Mouse (Mus musculus) hindbrain, embryonic 11.5 days (tissue): Measurements from ENCODE around the gene Robo1. TPM values are rescaled to one million over a fixed set of nuclear protein-coding genes. Genes with fewer than 3 reads are reported as not detected.

ENCODE experiments used
- ATAC-seq: fragments of 200-750 bp; cut with Nextera tagmentation; 2 replicates; pipeline ENCODE4 v1.8.0; 2017; ENCODE audit warnings: mild to moderate bottlenecking, moderate TSS enrichment, moderate library complexity; ENCODE audit not compliant: low FRiP score
- DNase-seq: peaks from one replicate; pipeline ENCODE4 v3.0.0-alpha.2; 2015; ENCODE audit warnings: low spot score
- H3K27ac ChIP-seq: fragments of 300-500 bp; sonication (generic); 2 replicates; pipeline ENCODE4 v1.5.1; 2014; ENCODE audit warnings: mild to moderate bottlenecking, low read depth, low read length
- H3K27me3 ChIP-seq: fragments of 300-500 bp; sonication (generic); 2 replicates; pipeline ENCODE4 v1.6.1; 2014; ENCODE audit warnings: mild to moderate bottlenecking, low read length, moderate library complexity, mixed read lengths; ENCODE audit not compliant: control insufficient read depth, insufficient read depth
- H3K36me3 ChIP-seq: fragments of 300-500 bp; sonication (generic); 2 replicates; pipeline ENCODE4 v1.6.1; 2014; ENCODE audit warnings: mild to moderate bottlenecking, low read length, moderate library complexity, mixed read lengths; ENCODE audit not compliant: control insufficient read depth, insufficient read depth
- H3K4me1 ChIP-seq: fragments of 300-500 bp; sonication (generic); replicated peaks from 2 replicates; pipeline ENCODE4 v1.6.1; 2014; ENCODE audit warnings: low read length, mixed read lengths; ENCODE audit not compliant: control insufficient read depth, insufficient read depth
- H3K4me2 ChIP-seq: fragments of 300-500 bp; sonication (generic); replicated peaks from 2 replicates; pipeline ENCODE4 v1.6.1; 2014; ENCODE audit warnings: mild to moderate bottlenecking, low read depth, low read length
- H3K4me3 ChIP-seq: fragments of 300-500 bp; sonication (generic); 2 replicates; pipeline ENCODE4 v1.5.1; 2014; ENCODE audit warnings: low read depth, low read length
- H3K9ac ChIP-seq: fragments of 300-500 bp; sonication (generic); 2 replicates; pipeline ENCODE4 v1.6.1; 2014; ENCODE audit warnings: low read depth, low read length
- H3K9me3 ChIP-seq: fragments of 300-500 bp; sonication (generic); 2 replicates; pipeline ENCODE4 v1.6.1; 2016; ENCODE audit warnings: low read length; ENCODE audit not compliant: control insufficient read depth
- WGBS: fragments of 180-500 bp; shearing (Covaris S2); extraction: QIAGEN DNeasy Blood & Tissue Kit; methylation state at CpG from one replicate; pipeline ENCODE4 v1.1.7; 2014; 5-methylcytosine and 5-hydroxymethylcytosine counted together
- polyA plus RNA-seq: library from polyadenylated mRNA; unstranded; fragments of >200 nt; fragmentation: Nextera tagmentation; extraction: Ambion mirVana; gene quantifications from 2 replicates; pipeline ENCODE4 v1.2.1, GENCODE M21; 2014

The Robo1 gene
- polyA plus RNA-seq, 1 experiment from 2014 or later: 55.9 TPM

DNA sequence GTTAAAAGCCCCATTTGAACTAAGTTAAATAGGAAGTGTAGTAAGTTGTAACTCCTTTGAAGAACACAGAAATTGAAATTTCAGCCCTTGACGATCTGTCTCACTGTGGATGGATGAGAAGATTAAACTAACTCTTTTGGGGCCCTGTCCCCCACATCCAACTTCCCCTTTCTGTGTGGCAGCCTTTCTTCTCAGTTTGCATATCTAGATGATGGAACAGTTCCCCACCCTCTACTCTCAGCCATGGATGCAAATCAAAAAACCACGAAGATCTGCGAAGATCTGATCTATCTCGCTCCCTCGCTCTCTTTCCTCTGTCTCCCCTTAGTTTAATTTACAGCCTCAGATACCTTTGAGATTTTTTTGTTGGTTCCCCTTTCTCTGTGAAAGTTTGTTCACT is 357.3 kb downstream of the Robo1 start:
- no peak for DNase-seq
- Histone ChIP-seq H3K27ac (no peak overlapping the region), H3K9ac (no peak overlapping the region), H3K4me3 (peak overlapping the region; percentile 57), H3K36me3 (no peaks in the 10 kb centered on the region), H3K27me3 (no peaks in the 10 kb centered on the region), H3K9me3 (no peaks in the 10 kb centered on the region), H3K4me1 (no peaks in the 10 kb centered on the region), H3K4me2 (peak overlapping the region; percentile 84)
- 36% methylated on average over 5 of the region's 5 CpGs for WGBS
- ATAC-seq: no peak

DNA sequence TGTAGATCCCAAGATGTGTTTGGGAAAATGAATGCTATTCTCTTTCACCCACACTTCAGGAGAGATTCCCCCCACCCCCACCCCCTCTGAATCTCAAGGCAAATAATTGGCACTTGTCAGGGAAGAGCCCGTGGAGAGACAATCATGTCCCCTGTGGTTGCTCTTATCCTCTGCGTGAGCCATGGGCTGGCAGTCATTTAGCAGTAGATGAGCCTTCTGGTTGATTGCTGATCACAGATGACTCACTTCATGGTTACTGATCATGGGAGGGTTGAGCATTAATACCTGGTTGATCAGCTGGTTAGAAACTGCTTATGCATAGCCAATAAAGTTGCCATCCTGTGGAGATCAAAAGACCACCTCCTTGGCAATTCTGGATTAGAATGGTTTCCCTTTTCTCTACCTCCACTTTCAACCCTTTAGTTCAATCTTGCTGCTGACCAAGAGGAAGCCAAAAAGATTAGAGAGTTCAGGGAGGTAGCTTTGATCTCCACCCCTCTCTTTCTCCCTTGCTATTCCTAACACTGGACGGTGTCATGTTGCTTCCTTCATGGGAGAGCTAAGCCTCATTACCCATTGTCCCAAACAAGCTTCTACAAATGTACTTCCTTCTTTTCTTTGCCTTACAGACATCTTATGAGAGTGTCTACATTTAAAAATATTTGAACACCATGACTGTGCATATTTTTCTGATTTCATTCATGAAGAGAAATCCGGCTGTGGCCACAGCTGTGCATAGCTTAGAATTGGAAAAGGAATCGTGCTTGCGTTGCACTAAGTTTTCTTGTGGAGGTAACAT is 362.3 kb downstream of the Robo1 start:
- Histone ChIP-seq H3K36me3 (no peaks in the 10 kb centered on the region), H3K9me3 (no peaks in the 10 kb centered on the region), H3K4me1 (no peaks in the 10 kb centered on the region), H3K27me3 (no peaks in the 10 kb centered on the region), H3K4me3 (no peak overlapping the region), H3K4me2 (no peak overlapping the region), H3K9ac (no peak overlapping the region), H3K27ac (peak overlapping the region; percentile 24; the same call in 1 of the 2 replicates)
- DNase-seq (no peak), ATAC-seq (0 out of 2 replicates have a peak, but pooled peaks have one; percentile 45)
- WGBS: 45% methylated on average over 6 of the region's 6 CpGs

DNA sequence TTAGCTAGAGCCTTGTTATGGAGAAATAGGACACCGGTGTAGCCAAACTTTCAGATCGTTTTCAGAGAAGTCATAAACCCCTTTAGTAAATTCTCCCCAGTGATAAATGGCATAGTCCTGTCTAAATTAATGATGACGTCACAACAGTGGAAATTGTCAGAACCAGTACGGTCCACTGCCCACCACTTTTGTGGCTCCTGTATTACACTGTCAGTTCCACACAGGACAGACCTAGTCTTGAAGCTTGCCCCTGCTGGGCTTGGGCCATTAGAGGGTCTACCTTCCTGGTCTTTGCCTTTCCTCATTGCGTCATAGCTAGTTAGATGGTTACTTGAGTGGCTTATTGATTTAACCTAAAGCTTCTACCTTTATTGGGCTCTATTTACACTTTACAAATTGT is 369.1 kb downstream of the Robo1 start:
- Histone ChIP-seq H3K4me3 (no peak overlapping the region), H3K9ac (no peak overlapping the region), H3K27me3 (no peaks in the 10 kb centered on the region), H3K9me3 (no peaks in the 10 kb centered on the region), H3K4me2 (no peak overlapping the region), H3K4me1 (peaks cover 6% of the 10 kb centered on the region), H3K27ac (peak overlapping the region; percentile 87), H3K36me3 (no peaks in the 10 kb centered on the region)
- DNase-seq (no peak), ATAC-seq (no peak)
- 68% methylated on average over 5 of the region's 5 CpGs for WGBS

DNA sequence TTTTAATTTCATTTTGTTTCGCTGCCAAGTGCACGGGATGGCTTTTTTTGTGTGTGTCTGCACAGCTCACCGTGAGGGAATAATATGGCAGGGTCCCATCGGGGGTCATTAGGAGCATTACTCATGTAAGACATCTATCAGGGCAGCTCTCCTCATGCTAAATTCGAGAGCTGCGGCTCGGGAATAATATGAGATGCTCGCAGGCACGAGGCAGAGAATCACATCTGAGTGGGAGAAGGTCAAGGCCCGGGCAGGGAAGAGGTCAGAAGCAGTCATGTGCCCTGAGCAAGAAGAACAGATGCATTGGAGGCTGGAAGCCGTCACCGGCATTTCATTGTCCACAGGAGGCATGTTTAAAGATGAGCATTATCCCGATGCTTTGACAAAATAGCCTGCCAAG is 370.3 kb downstream of the Robo1 start:
- Histone ChIP-seq H3K9me3 (no peaks in the 10 kb centered on the region), H3K4me2 (peak overlapping the region; percentile 3; the same call in 1 of the 2 replicates), H3K4me1 (peaks cover 6% of the 10 kb centered on the region), H3K9ac (no peak overlapping the region), H3K27me3 (no peaks in the 10 kb centered on the region), H3K36me3 (no peaks in the 10 kb centered on the region), H3K4me3 (no peak overlapping the region), H3K27ac (peak overlapping the region; percentile 87)
- 14% methylated on average over 13 of the region's 13 CpGs for WGBS
- DNase-seq (peak; percentile 48), ATAC-seq (peak; percentile 78)

DNA sequence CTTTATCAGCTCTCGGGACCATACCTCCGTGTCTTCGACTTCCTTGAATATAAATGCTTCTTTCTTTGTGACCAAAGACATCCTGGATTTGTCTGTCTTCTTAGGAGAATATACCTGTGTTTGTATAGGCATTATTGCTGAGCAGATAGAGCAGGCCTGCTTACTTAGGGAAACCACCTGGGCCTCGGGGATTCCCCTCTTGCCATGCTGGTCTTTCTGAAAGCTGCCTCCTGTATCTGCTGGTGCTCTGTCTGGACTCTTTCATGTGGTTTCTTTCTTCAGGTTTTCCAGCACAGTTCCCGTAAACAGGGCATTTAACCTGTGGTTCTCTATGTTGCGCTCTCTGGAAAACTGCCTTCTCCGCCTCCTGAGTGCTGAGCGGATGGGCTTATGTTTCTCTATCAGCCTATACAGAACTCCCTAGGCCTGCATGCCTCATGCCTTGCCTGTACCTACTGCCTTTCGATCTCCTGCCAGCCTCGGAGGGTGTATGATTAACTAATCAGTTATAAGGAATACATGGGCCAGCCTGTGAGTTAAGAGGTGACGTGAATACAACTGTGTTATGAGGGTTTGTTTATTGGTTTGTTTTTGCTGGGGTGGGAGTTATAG is 370.9 kb downstream of the Robo1 start:
- Histone ChIP-seq H3K27ac (peak overlapping the region; percentile 87), H3K4me1 (peaks cover 6% of the 10 kb centered on the region), H3K9me3 (no peaks in the 10 kb centered on the region), H3K4me2 (no peak overlapping the region), H3K36me3 (no peaks in the 10 kb centered on the region), H3K27me3 (no peaks in the 10 kb centered on the region), H3K4me3 (no peak overlapping the region), H3K9ac (0 out of 2 replicates have a peak overlapping the region, but pooled peaks have one; percentile 5)
- ATAC-seq (peak; percentile 33; the same call in 1 of the 2 replicates), DNase-seq (peak; percentile 12)
- WGBS: 60% methylated on average over 11 of the region's 11 CpGs

DNA sequence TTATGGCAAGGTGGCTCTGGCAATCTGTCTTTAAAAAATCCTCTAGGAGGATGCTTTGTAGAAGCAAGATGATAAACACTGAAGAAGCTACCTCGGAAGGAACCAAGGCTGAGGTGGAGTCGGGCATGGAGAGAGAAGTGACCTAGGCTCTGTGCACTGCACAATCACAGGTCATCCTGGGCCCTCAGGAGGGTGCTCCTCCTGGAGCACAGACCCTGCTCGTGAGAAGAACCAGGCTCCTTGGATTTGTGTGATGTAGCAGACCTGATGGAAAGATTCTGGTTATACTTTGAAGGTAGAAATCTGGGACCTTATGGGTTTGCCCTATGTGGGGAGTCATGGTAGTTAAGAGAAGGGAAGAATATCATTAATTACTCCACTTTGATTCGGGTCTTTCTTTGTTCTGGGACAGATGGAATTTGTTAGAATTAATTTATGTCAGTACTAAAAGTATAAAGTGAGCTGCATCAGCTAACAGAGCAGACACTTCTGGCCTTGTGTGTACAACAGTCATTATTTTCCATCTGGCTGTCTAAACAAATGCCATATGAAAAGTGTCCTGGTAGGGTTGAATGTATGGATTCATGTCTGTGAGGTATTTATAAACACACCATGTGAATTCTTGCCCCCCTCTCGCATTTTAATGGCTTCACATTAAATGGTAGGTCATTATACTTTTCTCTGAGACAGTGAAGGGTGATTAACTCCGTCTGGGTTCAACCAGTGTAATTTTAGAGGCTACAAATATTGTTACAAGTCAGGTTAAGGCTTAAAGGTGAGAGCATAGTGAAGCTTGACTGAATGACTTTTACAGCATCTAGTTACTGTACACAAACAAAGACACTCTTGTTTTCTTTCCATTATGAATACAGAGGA is 377.7 kb downstream of the Robo1 start:
- no peaks in the 10 kb centered on the region for H3K27me3 ChIP-seq
- no peak for ATAC-seq
- H3K4me3 ChIP-seq: no peak overlapping the region
- peaks cover 4% of the 10 kb centered on the region; the same call in 1 of the 2 replicates for H3K4me1 ChIP-seq
- WGBS: 67% methylated on average over 6 of the region's 6 CpGs
- H3K9ac ChIP-seq: no peak overlapping the region
- no peaks in the 10 kb centered on the region for H3K9me3 ChIP-seq
- H3K36me3 ChIP-seq: no peaks in the 10 kb centered on the region
- H3K27ac ChIP-seq: no peak overlapping the region
- DNase-seq: no peak
- H3K4me2 ChIP-seq: no peak overlapping the region

DNA sequence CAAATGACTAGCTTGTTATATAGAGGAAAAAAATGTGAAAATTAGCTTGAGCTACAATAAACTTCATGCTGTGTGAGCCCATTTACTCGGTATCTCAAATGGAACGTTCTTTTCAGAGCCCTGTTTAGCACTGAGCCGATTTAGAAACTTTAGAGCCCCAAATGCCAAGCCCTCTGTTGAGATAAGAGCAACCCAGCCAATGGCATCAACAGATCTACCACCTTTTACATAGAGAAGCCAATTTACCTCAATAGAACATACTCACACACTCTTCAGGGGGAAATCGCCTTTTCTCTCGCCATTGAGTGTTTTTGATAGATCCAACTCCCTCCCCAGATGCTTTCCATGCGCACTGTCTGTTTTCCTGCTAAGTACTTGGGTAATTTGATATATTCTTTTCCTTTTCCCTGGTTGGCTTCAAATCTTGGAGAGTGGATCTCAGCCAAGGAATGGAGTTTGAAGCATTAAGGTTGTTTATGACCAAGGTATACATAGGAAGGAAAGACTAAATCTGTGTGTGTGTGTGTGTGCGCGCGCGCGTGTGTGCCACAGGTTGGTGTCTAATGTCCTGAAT is 378.5 kb downstream of the Robo1 start:
- Histone ChIP-seq H3K36me3 (no peaks in the 10 kb centered on the region), H3K9me3 (no peaks in the 10 kb centered on the region), H3K4me2 (no peak overlapping the region), H3K4me3 (no peak overlapping the region), H3K9ac (no peak overlapping the region), H3K4me1 (peaks cover 4% of the 10 kb centered on the region; the same call in 1 of the 2 replicates), H3K27ac (no peak overlapping the region), H3K27me3 (no peaks in the 10 kb centered on the region)
- DNase-seq (peak; percentile 23), ATAC-seq (no peak)
- WGBS: 77% methylated on average over 11 of the region's 11 CpGs

DNA sequence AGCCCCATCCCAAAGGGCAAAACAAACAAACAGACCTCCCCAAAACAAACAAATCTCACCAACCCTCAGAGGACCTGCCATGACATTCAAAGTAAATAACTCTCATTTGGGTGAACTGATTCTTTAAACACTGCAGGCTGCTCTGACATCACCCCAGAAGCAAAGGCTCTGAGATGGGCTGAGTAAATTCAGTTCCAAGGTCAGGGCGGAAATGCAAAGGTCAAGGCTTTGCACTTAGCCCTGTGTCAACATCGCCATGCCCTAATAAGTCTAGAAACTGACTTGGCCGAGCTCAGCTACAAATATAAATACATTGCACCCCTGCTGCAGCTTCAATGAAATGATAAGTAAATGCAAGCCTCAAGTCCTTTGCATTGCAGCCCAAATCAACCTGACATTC is 379.5 kb downstream of the Robo1 start:
- WGBS: 35% methylated on average over 3 of the region's 3 CpGs
- no peaks in the 10 kb centered on the region for H3K9me3 ChIP-seq
- H3K36me3 ChIP-seq: no peaks in the 10 kb centered on the region
- DNase-seq (peak; percentile 2), ATAC-seq (no peak)
- no peak overlapping the region for H3K4me3 ChIP-seq
- no peak overlapping the region for H3K27ac ChIP-seq
- no peaks in the 10 kb centered on the region for H3K27me3 ChIP-seq
- no peak overlapping the region for H3K9ac ChIP-seq
- H3K4me2 ChIP-seq: no peak overlapping the region
- peaks cover 7% of the 10 kb centered on the region; the same call in 1 of the 2 replicates for H3K4me1 ChIP-seq
